Mouse (Mus musculus): Measurements from ENCODE around the gene Rgs3. TPM values are rescaled to one million over a fixed set of nuclear protein-coding genes. Genes with fewer than 3 reads are reported as not detected.

Gene Rgs3
- polyA plus RNA-seq, 1 experiment from 2014 or later = 42.0 TPM

GRCm38 (mm10) chr4:62517538-62518415 is 41.9 kb upstream of the Rgs3 start:
- no peaks in the 10 kb centered on the region for H3K27me3 ChIP-seq (ENCODE audit: control insufficient read depth, insufficient read depth, low read length)
- 63% methylated on average over 10 of the region's 10 CpGs for WGBS
- peaks cover 20% of the 10 kb centered on the region for H3K36me3 ChIP-seq (ENCODE audit: control insufficient read depth, insufficient read depth, low read length)
- peak overlapping the region; percentile 58; the same call in 1 of the 2 replicates for H3K4me2 ChIP-seq (replicated peaks; ENCODE audit: low read depth, low read length)
- no peak for ATAC-seq (ENCODE audit: low FRiP score, low TSS enrichment)
- H3K9ac ChIP-seq (ENCODE audit: low read depth, low read length) = peak overlapping the region; percentile 83
- H3K4me3 ChIP-seq (ENCODE audit: low read length) = peak overlapping the region; percentile 80; the same call in 1 of the 2 replicates
- no peaks in the 10 kb centered on the region for H3K9me3 ChIP-seq (ENCODE audit: control insufficient read depth, low read length)
- no peak overlapping the region; the same call in 1 of the 2 replicates for H3K27ac ChIP-seq (ENCODE audit: low read depth, low read length)
- peaks cover 38% of the 10 kb centered on the region for H3K4me1 ChIP-seq (ENCODE audit: control insufficient read depth, insufficient read depth, low read length)

GRCm38 (mm10) chr4:62518416-62519121 is 41.1 kb upstream of the Rgs3 start:
- Histone ChIP-seq H3K4me2 (replicated peaks; ENCODE audit: low read depth, low read length) (peak overlapping the region; percentile 58), H3K4me1 (ENCODE audit: control insufficient read depth, insufficient read depth, low read length) (peaks cover 38% of the 10 kb centered on the region), H3K27ac (ENCODE audit: low read depth, low read length) (peak overlapping the region; percentile 85), H3K9ac (ENCODE audit: low read depth, low read length) (peak overlapping the region; percentile 83), H3K27me3 (ENCODE audit: control insufficient read depth, insufficient read depth, low read length) (no peaks in the 10 kb centered on the region), H3K4me3 (ENCODE audit: low read length) (peak overlapping the region; percentile 80), H3K36me3 (ENCODE audit: control insufficient read depth, insufficient read depth, low read length) (peaks cover 20% of the 10 kb centered on the region; the same call in 1 of the 2 replicates), H3K9me3 (ENCODE audit: control insufficient read depth, low read length) (no peaks in the 10 kb centered on the region)
- ATAC-seq (ENCODE audit: low FRiP score, low TSS enrichment) = 0 out of 2 replicates have a peak, but pooled peaks have one; percentile 7
- WGBS = 34% methylated on average over 13 of the region's 13 CpGs

GRCm38 (mm10) chr4:62519122-62519848 is 40.4 kb upstream of the Rgs3 start:
- 2% methylated on average over 26 of the region's 26 CpGs for WGBS
- peak overlapping the region; percentile 80 for H3K4me3 ChIP-seq (ENCODE audit: low read length)
- H3K27me3 ChIP-seq (ENCODE audit: control insufficient read depth, insufficient read depth, low read length) = no peaks in the 10 kb centered on the region
- peak overlapping the region; percentile 85 for H3K27ac ChIP-seq (ENCODE audit: low read depth, low read length)
- H3K4me1 ChIP-seq (ENCODE audit: control insufficient read depth, insufficient read depth, low read length) = peaks cover 35% of the 10 kb centered on the region
- peak overlapping the region; percentile 58 for H3K4me2 ChIP-seq (replicated peaks; ENCODE audit: low read depth, low read length)
- peak overlapping the region; percentile 83 for H3K9ac ChIP-seq (ENCODE audit: low read depth, low read length)
- ATAC-seq (ENCODE audit: low FRiP score, low TSS enrichment) = peak; percentile 68
- H3K9me3 ChIP-seq (ENCODE audit: control insufficient read depth, low read length) = no peaks in the 10 kb centered on the region
- H3K36me3 ChIP-seq (ENCODE audit: control insufficient read depth, insufficient read depth, low read length) = peaks cover 15% of the 10 kb centered on the region; the same call in 1 of the 2 replicates

- H3K9me3 ChIP-seq (ENCODE audit: control insufficient read depth, low read length) = no peaks in the 10 kb centered on the region
- H3K4me3 ChIP-seq (ENCODE audit: low read length) = peak within 1 kb of the TSS; percentile 80
- ATAC-seq (ENCODE audit: low FRiP score, low TSS enrichment) = peak; percentile 92
- H3K9ac ChIP-seq (ENCODE audit: low read depth, low read length) = peak within 1 kb of the TSS; percentile 83
- H3K36me3 ChIP-seq (ENCODE audit: control insufficient read depth, insufficient read depth, low read length) = peaks cover 15% of the 10 kb centered on the region; the same call in 1 of the 2 replicates
- peaks cover 35% of the 10 kb centered on the region for H3K4me1 ChIP-seq (ENCODE audit: control insufficient read depth, insufficient read depth, low read length)
- H3K27me3 ChIP-seq (ENCODE audit: control insufficient read depth, insufficient read depth, low read length) = no peaks in the 10 kb centered on the region
- peak within 1 kb of the TSS; percentile 58 for H3K4me2 ChIP-seq (replicated peaks; ENCODE audit: low read depth, low read length)
- under 1% methylated on average over 37 of the region's 37 CpGs for WGBS
- H3K27ac ChIP-seq (ENCODE audit: low read depth, low read length) = peak within 1 kb of the TSS; percentile 85
Observed at GRCm38 (mm10) chr4:62519849-62520233, 39.8 kb upstream of the Rgs3 start, which contains the start of gene Alad. Alad (minus strand) TSS chr4:62519918.

- Histone ChIP-seq H3K27me3 (ENCODE audit: control insufficient read depth, insufficient read depth, low read length) (no peaks in the 10 kb centered on the region), H3K4me1 (ENCODE audit: control insufficient read depth, insufficient read depth, low read length) (peaks cover 31% of the 10 kb centered on the region), H3K4me2 (replicated peaks; ENCODE audit: low read depth, low read length) (no peak overlapping the region), H3K9me3 (ENCODE audit: control insufficient read depth, low read length) (no peaks in the 10 kb centered on the region), H3K36me3 (ENCODE audit: control insufficient read depth, insufficient read depth, low read length) (peaks cover 15% of the 10 kb centered on the region; the same call in 1 of the 2 replicates), H3K9ac (ENCODE audit: low read depth, low read length) (no peak overlapping the region), H3K4me3 (ENCODE audit: low read length) (no peak overlapping the region), H3K27ac (ENCODE audit: low read depth, low read length) (no peak overlapping the region)
- 85% methylated on average over 2 of the region's 2 CpGs for WGBS
- no peak for ATAC-seq (ENCODE audit: low FRiP score, low TSS enrichment)
Observed at GRCm38 (mm10) chr4:62520892-62521400, 38.7 kb upstream of the Rgs3 start.

GRCm38 (mm10) chr4:62524651-62525488 is 34.8 kb upstream of the Rgs3 start, which contains the start of the genes Pole3 and 4933430I17Rik:
Pole3 (minus strand) TSS chr4:62525068.
4933430I17Rik (plus strand) TSS chr4:62525369.
- WGBS = under 1% methylated on average over 59 of the region's 59 CpGs
- peak; percentile 98 for ATAC-seq (ENCODE audit: low FRiP score, low TSS enrichment)
- no peaks in the 10 kb centered on the region for H3K27me3 ChIP-seq (ENCODE audit: control insufficient read depth, insufficient read depth, low read length)
- H3K9me3 ChIP-seq (ENCODE audit: control insufficient read depth, low read length) = no peaks in the 10 kb centered on the region
- H3K4me3 ChIP-seq (ENCODE audit: low read length) = peak within 1 kb of the TSS; percentile 94
- peaks cover 15% of the 10 kb centered on the region; the same call in 1 of the 2 replicates for H3K36me3 ChIP-seq (ENCODE audit: control insufficient read depth, insufficient read depth, low read length)
- H3K27ac ChIP-seq (ENCODE audit: low read depth, low read length) = peak within 1 kb of the TSS; percentile 95
- no peaks in the 10 kb centered on the region; the same call in 1 of the 2 replicates for H3K4me1 ChIP-seq (ENCODE audit: control insufficient read depth, insufficient read depth, low read length)
- H3K9ac ChIP-seq (ENCODE audit: low read depth, low read length) = peak within 1 kb of the TSS; percentile 90
- peak within 1 kb of the TSS; percentile 48 for H3K4me2 ChIP-seq (replicated peaks; ENCODE audit: low read depth, low read length)

GRCm38 (mm10) chr4:62525489-62525811 is 34.2 kb upstream of the Rgs3 start:
- peak overlapping the region; percentile 24 for H3K4me2 ChIP-seq (replicated peaks; ENCODE audit: low read depth, low read length)
- peak overlapping the region; percentile 94 for H3K4me3 ChIP-seq (ENCODE audit: low read length)
- H3K36me3 ChIP-seq (ENCODE audit: control insufficient read depth, insufficient read depth, low read length) = peaks cover 15% of the 10 kb centered on the region; the same call in 1 of the 2 replicates
- 2% methylated on average over 10 of the region's 10 CpGs for WGBS
- H3K9me3 ChIP-seq (ENCODE audit: control insufficient read depth, low read length) = no peaks in the 10 kb centered on the region
- H3K4me1 ChIP-seq (ENCODE audit: control insufficient read depth, insufficient read depth, low read length) = no peaks in the 10 kb centered on the region; the same call in 1 of the 2 replicates
- no peak overlapping the region for H3K27ac ChIP-seq (ENCODE audit: low read depth, low read length)
- no peak for ATAC-seq (ENCODE audit: low FRiP score, low TSS enrichment)
- no peaks in the 10 kb centered on the region for H3K27me3 ChIP-seq (ENCODE audit: control insufficient read depth, insufficient read depth, low read length)
- H3K9ac ChIP-seq (ENCODE audit: low read depth, low read length) = no peak overlapping the region

All from kidney, embryonic 14.5 days (tissue).